Mouse (Mus musculus) lung, postnatal 36 days (tissue): ENCODE measurements around the gene Cic.
A peak's percentile ranks its signal among the peaks of the same experiment; 100 is the strongest.
"Not testable (repeated sequence)": the region's sequence is repeated elsewhere in the genome, so short reads cannot be mapped to it uniquely, and the experiment has no call there.

Experiments
- DNase-seq: peaks from one replicate; pipeline ENCODE4 v3.0.0; 2022; ENCODE audit warnings: mixed read lengths

The Cic gene

GRCm38 (mm10) chr7:25244562-25245369 lies 22.7 kb upstream of the Cic start:
- DNase-seq = no peak

- DNase-seq = peak; percentile 76
Measured at GRCm38 (mm10) chr7:25246079-25246758, 21.3 kb upstream of the Cic start.

- peak; percentile 34 for DNase-seq
Measured at GRCm38 (mm10) chr7:25246759-25247137, 20.8 kb upstream of the Cic start.

- DNase-seq = no peak
Measured at GRCm38 (mm10) chr7:25247498-25247897, 20.0 kb upstream of the Cic start.

GRCm38 (mm10) chr7:25248018-25248647 lies 19.4 kb upstream of the Cic start:
- DNase-seq = peak; percentile 42

GRCm38 (mm10) chr7:25248846-25249313 lies 18.6 kb upstream of the Cic start:
- DNase-seq = no peak

GRCm38 (mm10) chr7:25249314-25250140 lies 18.0 kb upstream of the Cic start:
- DNase-seq = peak; percentile 85

- DNase-seq = peak; percentile 96
Measured at GRCm38 (mm10) chr7:25250141-25250972, 17.1 kb upstream of the Cic start, which contains the start of gene Erf. Gene Erf, minus strand, starts transcription at chr7:25250761.

- DNase-seq = peak; percentile 74
Measured at GRCm38 (mm10) chr7:25251071-25251791, 16.3 kb upstream of the Cic start.

- DNase-seq = peak; percentile 23
Measured at GRCm38 (mm10) chr7:25251822-25252221, 15.7 kb upstream of the Cic start.

GRCm38 (mm10) chr7:25261896-25262295 lies 5.6 kb upstream of the Cic start:
- DNase-seq = no peak

GRCm38 (mm10) chr7:25263968-25264870 lies 3.3 kb upstream of the Cic start:
- no peak for DNase-seq

GRCm38 (mm10) chr7:25265743-25266142 lies 1.8 kb upstream of the Cic start:
- not testable (repeated sequence) for DNase-seq

GRCm38 (mm10) chr7:25266180-25266962 lies 1.1 kb upstream of the Cic start:
- DNase-seq = no peak

GRCm38 (mm10) chr7:25267751-25268463 lies 403 bp downstream of the Cic start:
- peak; percentile 100 for DNase-seq

- DNase-seq = no peak
Measured at GRCm38 (mm10) chr7:25268588-25268987, 1.1 kb downstream of the Cic start.

- DNase-seq = no peak
Measured at GRCm38 (mm10) chr7:25269029-25269428, 1.5 kb downstream of the Cic start.

GRCm38 (mm10) chr7:25269545-25270271 lies 2.2 kb downstream of the Cic start:
- DNase-seq = no peak
